Mouse (Mus musculus) thymus, postnatal 14 days (tissue): Measurements from ENCODE around the gene S100pbp.

ENCODE experiments used
- DNase-seq: peaks from one replicate; pipeline ENCODE4 v3.0.0; 2021

S100pbp gene

DNA sequence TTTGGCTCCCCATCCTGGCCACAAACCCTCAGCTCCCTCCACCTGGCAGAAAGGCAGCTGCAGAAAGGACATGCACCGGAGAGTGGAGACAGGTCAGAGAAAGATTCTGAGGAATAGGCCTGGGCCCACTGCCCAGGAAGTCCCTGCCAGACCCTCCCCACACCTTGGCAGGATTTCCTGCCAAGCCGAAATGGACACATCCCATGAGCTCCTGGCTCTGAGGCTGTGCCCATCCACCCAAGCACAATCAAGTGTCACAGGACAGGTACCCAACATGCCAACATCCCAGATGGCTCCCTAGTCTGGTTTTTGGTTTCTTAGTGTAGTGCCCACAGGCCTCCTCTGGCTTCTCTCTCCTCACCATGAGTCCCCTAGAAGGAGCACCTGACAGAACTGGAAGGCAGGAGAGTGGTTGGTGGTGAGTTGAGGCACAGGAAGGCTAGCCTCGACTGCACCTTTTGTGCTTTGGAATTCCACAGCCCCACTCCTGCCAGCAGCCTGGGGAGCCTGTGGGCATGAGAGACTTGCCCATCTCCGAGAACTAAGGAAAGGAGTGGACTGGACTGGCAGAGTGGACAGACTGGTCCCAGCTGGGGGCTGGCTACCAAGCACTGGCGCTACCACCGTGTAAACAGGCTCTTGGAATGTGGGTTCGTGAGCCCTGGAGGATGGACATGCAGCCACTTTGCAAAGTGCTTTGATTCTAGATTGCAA lies 31.0 kb upstream of the S100pbp start:
- DNase-seq = no peak

DNA sequence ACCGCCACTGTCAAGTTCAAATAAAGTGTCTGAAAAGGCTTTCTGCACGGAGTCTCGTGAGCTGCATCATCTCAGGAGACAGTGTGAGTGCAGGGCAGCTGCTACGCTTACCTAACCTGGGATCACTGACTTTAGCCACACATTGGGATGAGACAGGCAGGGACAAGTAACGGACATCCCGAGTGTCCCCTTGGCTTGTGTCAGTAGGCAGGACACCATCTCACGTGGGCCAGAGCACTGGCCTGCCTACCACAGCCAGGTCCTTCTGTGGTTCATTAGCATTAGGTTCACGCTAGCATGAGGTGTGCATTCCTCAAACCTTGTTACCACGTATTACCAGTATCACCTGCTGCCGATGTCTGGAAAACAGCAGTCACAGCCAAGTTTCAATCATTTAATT lies 29.7 kb upstream of the S100pbp start:
- DNase-seq = no peak

DNA sequence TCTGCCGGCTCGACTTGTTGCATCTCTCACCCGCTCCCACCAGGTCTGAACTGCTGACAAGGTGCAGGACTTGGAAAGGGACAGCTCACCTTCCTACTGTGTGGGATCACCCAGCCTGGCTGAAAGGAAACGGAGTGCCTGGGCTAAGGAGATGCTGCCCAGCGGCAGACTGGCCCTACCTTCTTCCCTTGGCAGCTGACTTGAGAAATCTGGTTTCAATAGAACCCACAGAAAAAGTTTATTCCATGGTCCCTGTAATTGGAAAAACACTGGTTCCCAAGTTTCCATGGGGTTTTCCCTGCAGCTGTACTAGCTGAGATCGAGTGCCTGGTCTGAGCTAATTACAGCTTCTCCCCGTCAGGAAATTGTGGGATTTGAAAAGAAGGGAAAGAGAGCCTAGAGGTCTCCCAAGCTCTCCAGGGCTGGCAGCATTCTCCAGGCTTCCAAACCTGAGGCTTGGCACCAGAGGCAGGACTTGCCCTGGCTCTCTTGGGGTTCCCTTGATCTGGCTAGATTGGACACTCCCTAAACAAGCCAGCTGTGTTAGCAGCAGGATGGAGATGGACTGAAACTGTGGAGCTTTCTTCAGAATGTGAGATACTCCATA lies 29.1 kb upstream of the S100pbp start:
- DNase-seq = no peak

DNA sequence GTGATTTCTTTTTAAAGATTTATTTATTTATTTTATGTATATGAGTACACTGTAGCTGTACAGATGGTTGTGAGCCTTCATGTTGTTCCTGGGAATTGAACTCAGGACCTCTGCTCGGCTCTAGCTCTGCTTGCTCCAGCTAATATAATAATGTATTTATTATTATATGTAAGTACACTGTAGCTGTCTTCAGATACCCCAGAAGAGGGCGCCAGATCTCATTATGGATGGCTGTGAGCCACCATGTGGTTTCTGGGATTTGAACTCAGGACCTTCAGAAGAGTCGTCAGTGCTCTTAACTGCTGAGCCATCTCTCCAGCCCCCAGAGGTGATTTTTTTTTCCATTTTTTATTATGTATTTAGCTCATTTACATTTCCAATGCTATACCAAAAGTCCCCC lies 23.0 kb upstream of the S100pbp start:
- DNase-seq = peak; percentile 50

DNA sequence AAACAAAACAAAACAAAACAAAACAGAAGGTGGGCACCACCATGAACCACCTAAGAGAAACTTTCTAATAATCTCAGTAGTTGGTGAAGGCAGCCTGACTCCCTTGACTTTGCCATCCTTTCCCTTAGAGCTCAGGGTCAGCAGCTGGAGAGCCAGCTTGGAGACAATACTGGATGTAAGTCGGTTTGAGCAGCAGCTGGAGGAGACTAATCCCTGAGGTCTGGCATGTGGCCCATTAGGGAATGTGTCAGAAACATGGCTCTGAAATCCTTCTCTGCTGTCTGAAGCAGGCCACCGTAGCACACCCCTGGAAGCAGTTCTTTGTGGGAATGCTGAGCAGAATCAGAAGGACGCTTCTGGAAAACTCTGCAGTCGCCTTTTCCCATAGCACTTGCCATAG lies 21.9 kb upstream of the S100pbp start:
- DNase-seq = no peak

DNA sequence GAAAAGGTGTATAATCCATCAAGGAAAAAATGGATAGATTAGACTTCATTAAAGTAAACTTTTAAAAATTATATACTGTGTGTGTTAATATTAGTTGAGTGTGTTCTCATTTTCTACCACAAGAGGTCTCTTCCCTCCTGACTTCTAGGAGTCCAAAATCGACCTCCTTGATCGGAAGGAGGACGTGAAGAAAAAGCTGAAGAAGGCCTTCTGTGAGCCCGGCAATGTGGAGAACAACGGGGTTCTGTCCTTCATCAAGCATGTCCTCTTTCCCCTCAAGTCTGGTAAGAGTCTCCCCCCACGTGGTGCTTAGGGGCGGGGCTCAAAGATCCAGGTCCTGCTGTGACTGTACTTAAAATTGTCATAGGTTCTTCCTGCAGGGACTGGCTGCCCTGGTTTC lies 20.0 kb upstream of the S100pbp start:
- DNase-seq = no peak

DNA sequence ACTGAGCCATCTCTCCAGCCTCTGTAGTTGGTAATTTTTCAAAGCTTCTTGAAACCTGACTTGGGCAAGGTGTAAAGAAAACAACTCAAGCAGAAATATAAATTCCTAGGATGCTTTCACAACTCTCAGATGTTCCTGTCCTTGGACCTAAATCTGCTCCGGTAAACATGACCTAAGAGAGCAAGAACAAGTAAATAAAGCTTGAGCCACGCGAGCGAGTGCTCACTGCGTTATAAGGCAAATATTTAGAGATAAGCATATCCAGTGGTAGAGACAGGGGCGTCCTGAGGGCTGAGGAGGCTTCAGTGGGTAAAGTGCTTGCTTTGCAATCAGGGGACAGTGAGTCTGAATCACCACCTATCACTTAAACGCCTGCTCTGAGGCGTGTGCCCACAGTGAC lies 17.3 kb upstream of the S100pbp start:
- DNase-seq = no peak

DNA sequence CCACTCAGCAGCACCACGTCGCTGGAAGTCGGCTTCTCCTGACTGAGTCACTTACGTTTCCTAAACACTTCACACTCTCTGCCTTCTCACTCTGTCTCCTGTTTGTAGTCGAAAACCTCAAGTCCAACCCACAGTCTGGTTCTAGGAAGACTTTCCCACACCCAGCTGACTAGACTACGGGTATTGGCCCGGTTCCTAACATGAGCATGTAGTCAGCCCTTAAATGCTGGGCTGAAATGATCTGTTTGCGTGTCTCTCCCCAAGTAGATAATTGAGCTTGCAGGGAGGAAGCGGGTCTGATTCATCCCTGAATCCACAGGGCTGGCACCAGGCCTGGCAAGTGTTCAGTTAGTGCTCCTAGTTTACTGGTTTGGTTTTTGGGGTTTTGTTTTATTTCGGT lies 15.1 kb upstream of the S100pbp start:
- no peak for DNase-seq

DNA sequence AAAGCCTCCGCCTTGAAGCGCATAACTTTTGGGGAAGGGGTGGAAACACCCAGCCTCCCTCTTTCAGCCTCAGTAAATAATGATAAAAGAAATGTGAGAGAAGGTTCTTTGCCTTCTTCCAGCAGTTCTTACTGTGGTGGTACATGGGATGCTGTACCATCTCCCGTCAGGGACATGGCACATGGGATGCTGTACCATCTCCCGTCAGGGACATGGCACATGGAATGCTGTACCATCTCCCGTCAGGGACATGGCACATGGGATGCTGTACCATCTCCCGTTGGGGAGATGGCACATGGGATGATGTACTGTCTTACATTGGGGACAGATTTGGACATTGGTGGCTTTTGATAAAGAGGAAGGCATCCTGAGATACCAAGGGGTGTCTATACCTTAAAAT lies 8.0 kb upstream of the S100pbp start:
- no peak for DNase-seq

DNA sequence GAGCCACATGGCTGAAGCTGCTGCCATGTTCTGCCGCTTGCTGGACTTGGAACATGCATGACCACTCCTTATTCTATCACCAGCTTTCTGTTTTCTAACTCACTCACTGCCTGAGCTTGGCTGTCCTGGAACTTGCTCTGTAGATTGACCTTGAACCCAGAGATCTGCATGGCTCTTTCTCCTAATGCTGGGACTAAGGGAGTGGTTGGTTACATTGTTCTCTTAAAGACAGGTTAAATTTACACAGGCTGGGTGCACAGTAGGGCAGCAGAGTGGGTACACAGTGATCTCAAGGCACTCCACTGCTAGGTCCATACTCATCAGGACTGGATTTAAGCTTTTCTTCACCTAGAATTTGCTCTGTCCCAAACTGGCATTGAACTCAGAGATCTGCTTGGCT lies 4.8 kb upstream of the S100pbp start:
- DNase-seq = no peak

DNA sequence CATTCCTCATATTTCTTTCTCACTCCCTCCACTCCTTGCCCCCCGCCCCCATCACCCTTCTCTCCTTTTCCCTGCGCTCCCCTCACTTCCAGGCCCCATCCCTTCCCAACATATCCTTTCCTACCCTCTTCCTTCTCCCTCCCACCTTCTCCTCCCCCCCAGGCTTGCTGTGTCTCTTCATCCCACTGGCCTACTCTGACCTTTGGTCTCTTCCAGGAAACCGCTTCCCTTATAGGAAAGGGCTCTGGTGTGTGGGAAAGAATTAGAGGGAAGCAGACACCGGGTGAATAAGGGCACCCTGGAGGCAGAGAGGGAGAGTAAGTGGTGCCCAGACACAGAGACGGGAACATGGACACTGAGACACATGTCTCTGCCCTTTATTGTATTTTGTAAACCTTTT lies 2.2 kb upstream of the S100pbp start:
- DNase-seq = no peak

DNA sequence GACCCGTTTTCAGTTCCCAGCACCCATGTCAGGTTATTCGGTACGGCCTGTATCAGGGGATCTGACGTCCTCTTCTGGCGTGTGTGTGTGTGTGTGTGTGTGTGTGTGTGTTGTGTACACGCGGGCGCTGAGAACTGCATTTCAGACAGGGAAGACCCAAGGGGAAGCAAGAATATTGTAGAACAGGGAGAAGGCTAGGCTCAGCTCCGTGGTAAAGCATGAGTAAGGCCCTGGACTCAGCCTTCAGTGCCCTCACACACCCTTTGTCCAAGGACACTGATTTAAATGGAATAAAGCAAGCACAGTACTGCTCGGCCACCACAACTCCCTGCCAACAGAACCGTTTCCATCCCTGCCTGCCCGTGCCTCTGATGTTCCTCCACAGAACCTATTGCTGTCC lies 1.0 kb upstream of the S100pbp start:
- no peak for DNase-seq

DNA sequence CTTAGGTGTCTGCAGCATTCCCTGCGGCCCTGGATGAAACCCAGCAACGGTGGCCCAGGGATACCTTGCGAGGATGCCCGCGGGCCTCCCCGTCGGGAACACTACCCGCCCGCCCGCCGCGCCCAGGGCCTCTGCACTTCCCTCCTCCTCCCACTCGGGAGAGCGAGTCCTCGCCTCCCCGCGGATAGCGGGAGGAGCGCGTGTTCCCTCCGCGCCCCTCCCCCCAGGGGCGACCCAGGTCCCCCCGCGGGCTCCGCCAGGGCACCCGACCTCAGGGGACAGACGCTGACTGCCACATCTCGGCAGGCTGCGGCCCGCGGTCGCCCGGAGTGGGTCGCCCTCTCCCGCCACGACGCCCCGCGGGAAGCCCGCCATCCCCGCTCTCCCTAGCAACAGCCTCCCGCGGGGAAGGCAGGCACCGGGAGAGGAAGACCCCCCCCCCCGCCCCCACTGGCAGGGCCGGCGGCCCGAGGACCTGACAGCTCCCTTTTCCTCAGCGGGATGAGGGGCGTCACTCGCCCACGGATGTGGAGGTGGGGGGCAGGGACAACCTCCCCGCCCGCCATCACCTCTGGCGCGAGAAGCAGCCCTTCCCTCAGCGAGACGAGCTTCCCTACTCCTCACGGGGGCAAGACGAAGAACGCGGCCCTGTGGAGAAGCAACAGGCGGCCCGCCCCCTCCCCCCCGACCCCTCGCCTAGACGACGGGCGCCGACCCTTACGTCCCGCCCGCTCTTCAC lies 555 bp downstream of the S100pbp start:
- DNase-seq = peak; percentile 69

DNA sequence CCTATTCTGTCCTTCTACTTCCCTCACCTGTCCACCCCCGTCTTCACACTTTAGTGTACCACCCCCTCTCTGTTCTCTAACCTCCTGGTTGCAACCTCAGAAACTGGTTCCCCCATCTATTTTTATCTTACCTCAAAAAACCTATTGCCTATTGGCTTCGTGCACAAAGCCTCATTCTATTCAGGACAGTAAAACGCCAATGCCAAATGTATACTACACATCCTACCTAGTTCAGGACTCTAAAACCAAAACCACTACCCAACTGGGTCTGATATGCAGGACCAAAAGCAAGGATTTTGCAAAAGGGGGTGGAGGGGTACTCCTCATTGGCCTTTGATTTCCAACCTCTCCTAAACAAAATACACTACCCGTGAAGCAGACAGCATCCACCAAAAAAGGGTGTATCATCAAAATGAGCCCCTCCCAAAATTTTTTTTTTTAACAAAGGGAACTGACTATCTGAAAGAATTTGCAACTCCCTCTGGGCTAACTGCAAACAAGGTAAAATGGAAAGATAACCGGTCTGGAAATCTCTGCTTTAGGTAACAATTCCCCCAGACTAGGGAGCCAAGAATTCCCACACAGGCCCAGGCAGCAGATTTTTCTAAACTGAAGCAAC lies 1.4 kb downstream of the S100pbp start:
- DNase-seq = no peak

DNA sequence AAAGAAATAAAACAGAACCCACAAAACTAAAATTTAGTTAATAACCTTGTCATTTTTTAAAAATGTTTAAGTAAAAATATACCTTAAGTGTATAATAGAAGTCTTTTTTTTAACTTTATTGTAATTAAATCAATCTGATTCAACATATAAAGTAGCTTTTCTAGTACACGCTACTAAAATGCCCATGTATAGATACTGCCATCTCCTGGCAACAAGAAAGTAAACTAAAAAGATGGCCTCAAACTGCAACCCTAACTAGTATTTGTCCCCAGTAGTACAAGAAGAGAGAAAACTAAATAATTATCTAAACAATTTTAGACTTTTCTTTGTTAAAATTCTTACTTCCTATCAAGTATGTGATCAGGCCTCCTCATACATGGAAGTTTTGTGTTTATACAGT lies 10.0 kb downstream of the S100pbp start:
- no peak for DNase-seq

DNA sequence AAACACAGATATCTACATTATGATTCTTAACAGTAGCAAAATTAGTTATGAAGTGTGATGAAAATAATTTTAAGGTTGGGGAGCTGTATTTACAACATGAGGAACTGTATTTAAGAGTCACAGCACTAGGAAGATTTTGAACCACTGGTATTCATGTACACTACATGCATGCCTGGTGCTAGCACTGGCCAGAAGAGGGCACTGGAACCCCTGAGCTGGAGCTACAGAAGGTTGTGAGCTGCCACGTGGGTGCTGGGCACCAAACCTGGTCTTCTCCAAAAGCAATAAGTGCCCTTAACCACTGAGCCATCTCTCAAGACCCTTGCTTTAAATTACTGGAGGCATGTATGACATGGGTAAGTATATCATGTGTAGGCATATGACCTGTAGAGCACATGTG lies 17.0 kb downstream of the S100pbp start:
- no peak for DNase-seq

DNA sequence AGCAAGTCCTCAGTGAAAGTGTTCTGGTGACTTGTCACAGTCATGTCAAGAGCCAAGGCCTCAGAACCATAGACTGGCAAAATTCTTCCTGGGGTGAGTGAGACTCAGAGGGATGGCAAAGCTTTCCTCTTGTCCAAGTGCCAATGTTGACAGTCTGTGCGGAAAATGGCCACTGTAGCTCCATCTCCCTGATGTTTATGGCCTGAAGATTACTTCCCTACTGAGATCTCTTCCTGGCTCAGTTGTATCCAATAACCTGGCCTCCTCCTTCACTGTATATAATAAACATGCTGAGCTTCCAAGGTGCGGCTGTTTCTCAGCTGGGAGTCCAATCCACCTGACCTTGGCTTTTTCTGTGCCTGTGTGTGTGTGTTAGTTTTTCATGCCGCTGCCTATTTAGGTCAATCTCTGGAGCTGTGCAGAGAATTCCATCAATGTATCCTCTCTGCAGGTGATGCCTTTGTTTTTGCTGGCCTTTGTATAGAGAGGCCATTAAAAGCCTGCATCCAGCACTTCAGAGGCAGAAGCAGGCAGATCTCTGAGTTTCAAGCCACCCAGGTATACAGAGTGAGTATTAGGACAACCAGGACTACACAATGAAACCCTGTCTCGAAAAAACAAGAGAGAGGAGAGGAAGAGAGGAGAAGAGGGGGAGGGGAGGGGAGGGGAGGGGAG lies 27.8 kb downstream of the S100pbp start:
- DNase-seq = no peak

DNA sequence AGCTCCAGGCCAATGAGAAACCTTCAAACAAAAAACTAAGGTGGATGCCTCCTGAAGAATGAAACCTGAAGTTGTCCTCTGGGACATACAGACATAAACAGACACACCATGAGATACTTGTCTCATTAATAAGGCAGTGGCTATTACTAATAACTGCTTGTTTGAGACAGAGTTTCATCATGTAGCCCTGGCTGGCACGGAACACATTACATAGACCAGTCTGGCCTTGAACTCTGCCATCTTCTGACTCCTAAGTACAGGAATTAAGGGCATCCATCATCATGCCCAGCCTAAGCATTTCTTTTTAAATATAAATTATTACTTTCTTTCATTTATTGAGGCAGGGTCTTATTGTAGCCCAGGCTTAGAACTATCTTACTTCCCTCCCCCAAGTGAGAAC lies 28.5 kb downstream of the S100pbp start:
- DNase-seq = no peak

DNA sequence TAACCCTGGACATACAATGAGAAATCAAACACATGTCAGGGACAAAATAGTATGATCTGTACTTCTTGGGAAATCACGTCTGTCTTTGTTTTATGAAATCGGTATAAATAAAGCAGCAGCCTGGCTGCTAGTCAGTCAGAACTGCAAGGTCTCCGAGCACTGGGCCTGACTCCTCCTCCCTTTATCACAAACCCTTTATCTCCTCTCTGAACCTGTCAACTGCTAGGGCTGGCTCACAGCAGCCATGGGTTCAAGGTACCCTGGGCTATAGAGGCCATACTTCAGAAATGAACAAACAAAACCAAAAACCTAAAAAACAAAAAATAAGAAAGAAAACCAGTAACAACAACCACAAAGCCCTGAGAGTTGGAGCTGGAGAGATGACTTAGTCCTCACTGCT lies 31.0 kb downstream of the S100pbp start:
- no peak for DNase-seq

DNA sequence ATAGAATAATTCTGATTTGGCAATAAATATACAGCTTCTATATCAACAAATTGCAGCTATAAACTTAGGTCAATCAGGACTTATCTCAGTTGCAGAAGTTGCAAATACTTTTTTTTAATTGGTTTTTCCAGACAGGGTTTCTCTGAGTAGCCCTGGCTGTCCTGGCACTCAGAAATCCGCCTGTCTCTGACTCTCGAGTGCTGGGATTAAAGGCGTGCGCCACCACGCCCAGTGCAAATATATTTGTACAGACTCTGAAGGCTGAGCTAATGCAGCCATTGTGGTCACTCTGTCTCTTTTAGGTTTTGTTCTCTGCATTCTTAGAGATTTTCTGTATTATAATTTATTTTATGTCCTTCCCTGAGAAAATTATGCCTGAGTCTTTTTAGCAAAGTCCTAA lies 32.0 kb downstream of the S100pbp start:
- no peak for DNase-seq

DNA sequence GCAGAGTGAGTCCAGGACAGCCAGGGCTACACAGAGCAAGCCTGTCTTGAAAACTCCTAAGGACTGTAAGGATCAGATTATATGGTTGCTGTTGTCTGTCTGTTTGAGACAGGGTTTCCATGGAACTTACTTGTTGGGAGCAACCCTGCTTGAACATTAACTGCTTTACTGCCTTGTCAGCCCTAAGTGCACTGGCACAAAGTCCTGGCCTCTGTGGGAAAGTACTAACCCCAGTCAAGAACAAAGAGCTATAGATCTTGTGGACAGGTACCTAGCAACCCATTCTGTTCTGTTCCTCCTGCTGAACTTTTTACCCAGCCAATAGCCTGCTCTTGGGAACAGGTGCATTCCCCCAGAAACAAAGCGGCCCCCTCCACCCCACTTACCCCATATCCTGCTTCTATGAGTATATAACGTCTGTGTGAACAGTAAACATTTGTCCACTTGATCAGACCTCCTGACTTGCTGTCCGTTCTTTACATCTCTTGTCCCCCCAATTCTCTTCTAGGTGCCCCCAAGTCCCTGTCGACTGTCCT lies 38.2 kb downstream of the S100pbp start:
- no peak for DNase-seq

DNA sequence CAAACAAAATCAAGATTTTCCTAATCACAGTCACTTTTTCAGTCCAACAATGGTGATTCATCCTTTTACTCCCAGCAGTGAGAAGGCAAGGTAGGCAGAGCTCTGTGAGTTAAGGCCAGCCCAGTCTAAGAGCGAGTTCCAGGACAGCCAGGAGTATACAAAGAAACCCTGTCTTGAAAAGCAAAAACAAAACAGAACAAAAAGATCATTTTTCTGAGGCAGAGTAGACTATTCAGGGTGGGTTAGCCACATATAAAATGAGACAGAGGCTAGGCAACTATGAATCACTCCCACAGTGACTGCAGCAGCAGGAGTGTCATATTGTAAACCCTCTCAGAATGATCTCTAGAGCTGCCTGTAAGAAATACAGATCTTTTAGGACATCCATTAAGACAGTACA lies 40.2 kb downstream of the S100pbp start:
- DNase-seq = no peak

DNA sequence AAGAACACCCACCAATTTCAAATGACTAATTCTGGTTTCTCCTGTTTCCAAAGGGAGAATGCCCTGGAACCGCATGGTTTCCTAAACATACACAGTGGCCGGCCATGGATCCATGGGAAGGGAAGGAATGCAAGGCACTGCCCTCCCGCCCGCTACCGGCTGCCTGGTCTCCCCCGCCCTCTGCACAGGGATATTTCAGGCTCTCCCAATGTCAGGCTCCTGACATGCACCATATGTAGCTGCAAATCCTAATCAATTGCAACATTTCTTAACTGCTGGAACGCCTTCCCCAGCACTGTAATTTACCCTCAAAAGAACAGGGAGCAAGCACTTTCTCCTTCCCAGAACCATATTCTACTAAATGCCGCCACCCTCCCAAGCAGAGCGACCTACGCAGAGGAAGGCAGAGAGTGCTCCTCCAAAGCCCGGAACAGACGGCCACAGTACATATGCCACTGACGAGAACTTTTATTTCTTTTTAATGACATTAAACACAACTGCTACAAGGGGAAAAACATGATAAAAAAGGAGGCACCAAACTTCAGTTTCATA lies 41.9 kb downstream of the S100pbp start:
- DNase-seq = no peak
